Mouse (Mus musculus): Measurements from ENCODE around the gene Poc1b. TPM values are rescaled to one million over a fixed set of nuclear protein-coding genes. Genes with fewer than 3 reads are reported as not detected.

The Poc1b gene
- polyA plus RNA-seq, 1 experiment from 2014 or later: 8.7 TPM

DNA sequence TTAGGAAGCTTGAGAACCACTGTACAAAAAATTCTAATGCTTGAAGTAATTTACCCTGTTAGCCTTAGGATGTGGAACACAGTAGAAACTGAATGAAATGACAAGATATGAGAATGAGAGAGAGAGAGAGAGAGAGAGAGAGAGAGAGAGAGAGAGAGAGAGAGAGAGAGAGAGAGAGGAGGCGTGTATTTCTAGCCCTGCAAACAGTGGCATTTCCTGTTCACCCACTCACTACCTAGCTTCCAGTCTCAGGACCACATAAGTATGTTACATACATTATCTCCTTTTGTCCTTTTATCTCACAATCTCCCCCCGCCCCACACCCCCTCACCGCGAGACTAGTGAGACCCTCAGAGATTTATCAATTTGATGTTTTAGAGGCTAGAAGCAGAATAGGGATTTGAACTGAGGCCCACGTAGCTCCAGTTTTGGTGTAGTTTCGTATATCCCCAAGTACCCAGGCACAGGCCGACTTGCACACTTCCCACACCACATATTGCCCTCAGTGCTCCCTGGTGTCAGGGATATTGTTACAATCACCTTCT is 134.5 kb downstream of the Poc1b start:
- no peaks in the 10 kb centered on the region for H3K27me3 ChIP-seq (replicated peaks)
- 55% methylated on average over 7 of the region's 7 CpGs for WGBS (ENCODE audit: insufficient replicate concordance)
- ATAC-seq: no peak
- no peak overlapping the region for H3K4me3 ChIP-seq
- no peak overlapping the region for H3K9ac ChIP-seq
- no peak overlapping the region for H3K4me2 ChIP-seq
- H3K9me3 ChIP-seq (replicated peaks): no peaks in the 10 kb centered on the region
- H3K4me1 ChIP-seq: peaks cover 12% of the 10 kb centered on the region; the same call in 1 of the 2 replicates
- H3K36me3 ChIP-seq: no peaks in the 10 kb centered on the region
- H3K27ac ChIP-seq: no peak overlapping the region

DNA sequence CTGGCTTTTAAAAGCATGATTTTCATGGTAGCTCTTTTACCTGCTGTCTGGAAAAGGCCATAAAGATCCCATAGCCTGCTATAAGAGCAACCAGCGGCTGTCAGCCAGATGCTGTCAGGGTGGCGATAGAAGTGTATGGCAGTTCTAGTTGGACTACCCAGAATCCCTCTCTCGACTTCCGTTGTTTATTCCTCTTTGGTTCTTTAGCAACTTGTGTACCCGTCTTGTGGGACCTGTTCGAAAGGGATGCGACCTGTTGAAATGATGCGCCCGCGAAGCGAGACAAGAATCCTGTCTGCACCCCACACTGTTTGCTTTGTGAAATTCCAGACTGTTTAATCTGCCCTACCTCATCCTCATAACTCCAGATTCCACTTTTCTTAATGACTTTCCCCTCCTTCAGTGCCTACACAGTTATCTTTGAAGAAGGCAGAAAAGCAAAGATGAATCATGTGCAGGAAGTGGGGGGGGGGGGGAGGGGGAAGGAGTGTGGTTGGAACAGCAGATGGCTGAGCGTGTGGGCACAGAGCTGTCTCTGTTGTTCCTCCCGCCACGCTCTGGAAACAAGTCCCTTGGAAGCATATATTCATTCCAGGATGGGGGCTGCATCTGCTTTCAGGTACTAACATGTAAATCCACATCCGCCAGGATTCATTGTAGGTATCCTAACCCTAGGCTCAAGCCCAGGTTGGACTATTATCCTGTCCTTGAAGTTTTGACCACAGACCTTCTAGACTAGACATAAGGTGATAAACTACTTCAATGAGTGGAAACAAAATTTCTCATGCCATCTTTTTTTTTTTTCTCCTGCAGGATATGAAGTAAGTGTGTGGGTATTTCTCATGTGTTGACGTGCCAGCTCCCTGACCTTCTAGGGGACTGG is 135.2 kb downstream of the Poc1b start:
- Histone ChIP-seq H3K9me3 (replicated peaks) (no peaks in the 10 kb centered on the region), H3K4me1 (peaks cover 12% of the 10 kb centered on the region; the same call in 1 of the 2 replicates), H3K4me3 (no peak overlapping the region), H3K4me2 (no peak overlapping the region), H3K9ac (no peak overlapping the region), H3K27me3 (replicated peaks) (no peaks in the 10 kb centered on the region), H3K27ac (no peak overlapping the region), H3K36me3 (no peaks in the 10 kb centered on the region)
- WGBS (ENCODE audit: insufficient replicate concordance): 50% methylated on average over 16 of the region's 16 CpGs
- ATAC-seq: no peak

DNA sequence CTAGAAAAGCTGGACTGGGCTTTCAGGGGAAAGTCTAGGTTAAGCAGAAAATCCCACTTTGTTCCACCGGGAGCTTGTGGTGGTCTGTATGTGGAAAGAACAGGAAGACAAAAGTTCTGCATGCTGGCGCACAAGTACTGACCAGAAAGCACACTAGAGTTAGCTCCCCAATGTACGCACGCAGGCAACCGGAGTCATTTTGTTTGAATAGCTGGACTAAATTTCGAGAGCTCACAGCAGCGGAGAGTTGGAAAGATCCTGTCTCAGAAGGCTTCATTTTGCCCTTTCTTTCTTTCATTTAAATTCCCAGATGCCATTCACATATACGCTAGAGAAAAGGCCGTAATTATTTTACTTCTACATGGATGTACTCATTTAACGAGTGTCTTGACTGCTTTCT is 135.9 kb downstream of the Poc1b start:
- Histone ChIP-seq H3K4me1 (peaks cover 12% of the 10 kb centered on the region; the same call in 1 of the 2 replicates), H3K4me3 (no peak overlapping the region), H3K9ac (no peak overlapping the region), H3K9me3 (replicated peaks) (no peaks in the 10 kb centered on the region), H3K4me2 (no peak overlapping the region), H3K27ac (no peak overlapping the region), H3K27me3 (replicated peaks) (no peaks in the 10 kb centered on the region), H3K36me3 (no peaks in the 10 kb centered on the region)
- ATAC-seq: no peak
- WGBS (ENCODE audit: insufficient replicate concordance): 69% methylated on average over 10 of the region's 10 CpGs

DNA sequence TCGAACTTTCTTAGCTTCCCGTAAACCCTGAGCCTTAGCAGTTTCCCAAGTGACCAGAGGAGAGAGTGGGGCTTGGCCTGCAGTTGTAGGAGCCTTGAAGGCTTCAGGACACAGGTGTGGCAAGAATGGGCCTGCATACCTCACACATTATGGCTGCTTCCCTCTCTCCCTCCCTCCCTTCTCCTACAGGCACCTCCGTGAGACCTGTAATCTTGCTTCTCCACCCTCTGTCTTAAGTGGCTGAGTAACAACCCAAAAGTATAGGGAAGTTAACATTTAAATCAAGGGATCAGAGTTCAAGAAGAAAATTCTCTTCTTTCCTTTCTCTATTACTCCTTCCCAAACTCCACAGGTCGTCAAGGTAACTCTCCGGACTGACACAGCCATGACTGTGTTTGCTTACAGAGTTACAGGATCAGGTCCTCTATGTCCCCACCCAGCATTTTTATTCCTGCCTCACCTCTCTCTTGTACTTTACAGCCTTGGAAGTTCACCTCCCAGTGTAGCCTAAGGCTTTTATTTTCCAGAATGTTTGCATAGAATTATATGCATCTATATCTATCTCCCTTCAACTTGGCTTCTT is 137.2 kb downstream of the Poc1b start:
- no peak overlapping the region for H3K4me2 ChIP-seq
- peaks cover 12% of the 10 kb centered on the region; the same call in 1 of the 2 replicates for H3K4me1 ChIP-seq
- H3K36me3 ChIP-seq: no peaks in the 10 kb centered on the region
- WGBS (ENCODE audit: insufficient replicate concordance): 61% methylated on average over 5 of the region's 5 CpGs
- ATAC-seq: no peak
- H3K9ac ChIP-seq: no peak overlapping the region
- no peak overlapping the region for H3K27ac ChIP-seq
- no peaks in the 10 kb centered on the region for H3K9me3 ChIP-seq (replicated peaks)
- no peaks in the 10 kb centered on the region for H3K27me3 ChIP-seq (replicated peaks)
- no peak overlapping the region for H3K4me3 ChIP-seq

DNA sequence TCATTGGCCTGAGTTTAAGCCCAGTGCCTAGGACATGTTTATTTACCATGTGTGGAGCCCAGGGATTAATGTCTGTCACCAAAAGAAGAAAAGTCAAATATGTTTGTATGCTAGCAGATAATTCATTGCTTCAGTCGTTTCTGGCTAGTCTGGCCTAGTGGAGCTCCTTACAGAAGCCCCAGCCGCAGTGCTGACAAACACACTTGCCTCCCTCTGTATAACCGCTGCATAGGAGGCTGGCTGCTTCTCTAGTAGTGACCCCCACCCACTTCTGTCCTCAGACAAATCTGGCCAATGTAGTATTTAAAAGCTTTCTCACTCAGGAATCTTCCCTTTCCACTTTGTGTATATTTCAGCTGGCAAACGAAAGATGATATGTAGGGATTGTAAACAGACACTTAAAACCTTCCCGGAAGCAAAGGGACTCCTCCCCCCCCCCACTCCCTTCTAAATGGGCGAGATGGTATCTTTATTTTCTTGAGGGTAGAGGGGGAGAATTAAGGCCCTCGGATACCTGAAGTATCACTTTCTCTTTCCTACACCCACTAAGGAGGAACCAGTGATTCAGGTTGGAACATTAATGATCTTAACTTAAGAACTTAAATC is 137.9 kb downstream of the Poc1b start:
- Histone ChIP-seq H3K9ac (no peak overlapping the region), H3K4me3 (no peak overlapping the region), H3K27ac (no peak overlapping the region), H3K9me3 (replicated peaks) (no peaks in the 10 kb centered on the region), H3K36me3 (no peaks in the 10 kb centered on the region), H3K27me3 (replicated peaks) (no peaks in the 10 kb centered on the region), H3K4me2 (no peak overlapping the region), H3K4me1 (peaks cover 12% of the 10 kb centered on the region; the same call in 1 of the 2 replicates)
- 41% methylated on average over 7 of the region's 7 CpGs for WGBS (ENCODE audit: insufficient replicate concordance)
- no peak for ATAC-seq

DNA sequence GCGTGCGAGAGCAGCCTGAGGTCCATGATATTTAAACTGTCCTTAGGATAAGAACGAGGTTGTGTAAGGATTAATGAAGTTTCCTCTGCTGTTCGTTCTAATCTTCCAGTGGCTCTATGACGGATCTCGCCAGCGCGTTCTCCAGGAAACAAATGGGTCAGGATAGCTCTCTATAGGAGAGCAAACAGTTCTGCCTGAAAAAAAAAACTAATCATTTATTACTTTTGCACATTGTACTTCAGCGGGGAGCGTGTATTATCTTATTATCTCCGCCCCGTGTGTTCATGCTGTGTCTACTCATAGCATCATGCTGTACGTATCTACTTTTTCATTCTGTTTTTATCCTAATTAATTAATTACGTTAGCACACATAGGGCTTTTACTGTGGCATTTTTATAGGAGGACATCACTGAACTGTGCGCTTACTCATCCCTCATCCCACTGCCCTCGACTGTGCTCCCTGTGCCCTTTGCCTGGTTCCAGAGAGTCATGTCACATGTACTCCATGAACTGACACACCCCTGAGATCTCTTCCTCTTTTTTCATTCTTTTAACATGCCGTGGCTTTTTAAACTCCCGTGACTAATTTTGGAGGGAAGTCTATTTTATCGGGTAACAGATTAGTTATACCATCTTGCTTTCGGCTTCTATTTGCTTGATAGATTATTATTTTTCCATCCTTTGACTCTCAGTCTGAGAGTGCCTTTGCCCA is 140.1 kb downstream of the Poc1b start:
- Histone ChIP-seq H3K27me3 (replicated peaks) (no peaks in the 10 kb centered on the region), H3K9ac (no peak overlapping the region), H3K9me3 (replicated peaks) (no peaks in the 10 kb centered on the region), H3K4me2 (no peak overlapping the region), H3K36me3 (no peaks in the 10 kb centered on the region), H3K27ac (no peak overlapping the region), H3K4me1 (peaks cover 5% of the 10 kb centered on the region; the same call in 1 of the 2 replicates), H3K4me3 (no peak overlapping the region)
- WGBS (ENCODE audit: insufficient replicate concordance): 69% methylated on average over 20 of the region's 20 CpGs
- no peak for ATAC-seq

Other genes starting within 250 kb of the Poc1b start
- 46.9 and 48.9 TPM in 2 replicates for gene Atp2b1, start 192.6 kb upstream of the Poc1b start, polyA plus RNA-seq (2016; fragmentation: Nextera tagmentation; extraction: Ambion mirVana)
- 4.2 and 4.5 TPM in 2 replicates for gene Galnt4, start 1.1 kb downstream of the Poc1b start, polyA plus RNA-seq (2016; fragmentation: Nextera tagmentation; extraction: Ambion mirVana)
- gene Phxr2, start 19.3 kb downstream of the Poc1b start, polyA plus RNA-seq (2016; fragmentation: Nextera tagmentation; extraction: Ambion mirVana): not detected in 2 replicates
- 17.9 and 18.7 TPM in 2 replicates for gene Dusp6, start 156.2 kb downstream of the Poc1b start, polyA plus RNA-seq (2016; fragmentation: Nextera tagmentation; extraction: Ambion mirVana)